Mouse (Mus musculus) bone marrow, adult 2 months (tissue): ENCODE data around the gene Bcl2l14.

Experiments
- CTCF ChIP-seq: fragments of 200-500 bp; IDR thresholded peaks from 2 replicates; pipeline ENCODE4 v1.5.1; 2011; ENCODE audit warnings: low read length, control low read depth; ENCODE audit not compliant: control insufficient read depth, insufficient read depth
- POLR2A ChIP-seq: fragments of 200-500 bp; IDR thresholded peaks from 2 replicates; pipeline ENCODE4 v1.6.1; 2011; ENCODE audit warnings: low read depth, mild to moderate bottlenecking, control low read depth, low read length, borderline replicate concordance; ENCODE audit not compliant: control insufficient read depth

DNA sequence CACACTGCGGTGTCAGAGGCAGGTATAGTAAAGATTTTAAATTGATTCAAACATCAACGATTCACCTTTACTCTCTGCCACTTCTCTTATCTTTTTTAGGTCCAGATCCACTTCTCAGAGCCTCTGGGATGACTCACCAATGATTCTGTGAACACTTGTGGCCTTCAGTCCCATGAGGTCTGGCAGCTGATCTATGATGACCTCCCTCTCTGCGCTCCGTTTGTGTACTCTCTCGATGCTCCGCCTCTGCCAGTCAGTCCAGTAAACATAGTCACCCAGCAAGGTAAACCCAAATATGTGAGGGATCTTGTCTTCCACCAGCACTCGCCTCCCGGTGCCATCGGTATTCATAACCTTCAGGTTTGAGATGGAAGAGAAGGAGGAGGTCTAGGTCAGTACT, 90.2 kb downstream of the Bcl2l14 start:
- TF ChIP-seq CTCF, result no peak
- no peak for TF ChIP-seq POLR2A
